Mouse (Mus musculus) ES-Bruce4 (cell line): ENCODE measurements at regions not wholly inside any gene's neighbourhood (a gene's known extent, or its start where the extent isn't known, plus 50 kb on each side); places are given as distances from the start of the nearest gene placed in this dataset.

Experiments used
- CTCF ChIP-seq: IDR thresholded peaks from one replicate; pipeline ENCODE4 v1.8.1; 2011; ENCODE audit warnings: low read depth, low read length
- EP300 ChIP-seq: IDR thresholded peaks from 2 replicates; pipeline ENCODE4 v1.6.1; 2011; ENCODE audit warnings: low read depth, low read length; ENCODE audit not compliant: insufficient read depth
- POLR2A ChIP-seq: IDR thresholded peaks from one replicate; pipeline ENCODE4 v1.8.1; 2011; ENCODE audit warnings: low read length; ENCODE audit not compliant: insufficient read depth

GRCm38 (mm10) chr1:71886903-71887302 lies 233.9 kb upstream of the Fn1 start:
- TF ChIP-seq POLR2A, result no peak
- no peak for TF ChIP-seq CTCF
- no peak for TF ChIP-seq EP300
